Mouse (Mus musculus): ENCODE results near the gene Vmn1r83.

Vmn1r83 gene

DNA sequence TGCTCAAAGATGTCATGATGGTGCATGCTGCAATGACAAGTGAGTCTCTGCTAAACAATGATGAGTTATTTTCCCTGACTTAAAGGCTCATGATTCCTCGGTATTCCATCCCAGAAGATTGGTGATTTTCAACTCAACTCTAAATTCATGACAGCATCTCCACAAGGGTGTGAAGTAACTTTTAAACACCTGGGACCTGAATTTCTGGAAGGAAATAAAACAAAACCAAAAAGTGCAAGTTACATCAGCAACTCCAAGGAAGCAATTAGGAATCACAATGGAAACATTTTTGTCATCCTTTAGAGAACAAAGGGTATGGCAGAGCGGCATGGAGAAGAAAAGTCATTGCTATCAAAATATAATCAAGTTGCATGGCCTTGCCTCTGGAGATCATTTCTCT, at the start of gene Vmn1r83:
TSS of gene Vmn1r83 (minus strand) at position 101 of the 400 bp plus-strand sequence.
- no peak for DNase-seq

DNA sequence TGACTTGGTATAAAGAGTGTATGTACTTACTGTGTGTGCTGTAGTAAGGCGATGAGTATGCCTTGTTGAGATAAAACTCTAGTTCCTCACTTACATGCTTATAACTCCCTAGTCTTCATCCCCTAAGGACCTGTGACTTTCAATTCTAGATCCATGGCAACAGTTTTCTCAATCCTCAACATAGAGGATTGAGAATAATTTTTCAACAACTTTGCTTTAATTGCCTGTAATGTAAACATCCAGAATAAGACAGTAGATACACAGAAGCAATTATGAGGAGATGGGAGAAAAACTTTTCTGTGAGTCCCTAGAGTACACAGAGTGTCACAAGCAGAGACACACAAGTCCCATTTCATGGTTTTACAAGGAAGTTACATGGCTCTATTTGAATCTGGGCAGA, 39.9 kb upstream of the Vmn1r83 start, which contains the start of gene Vmn1r84:
TSS of gene Vmn1r84 (minus strand) at position 101 of the 400 bp plus-strand sequence.
- no peak for DNase-seq

DNA sequence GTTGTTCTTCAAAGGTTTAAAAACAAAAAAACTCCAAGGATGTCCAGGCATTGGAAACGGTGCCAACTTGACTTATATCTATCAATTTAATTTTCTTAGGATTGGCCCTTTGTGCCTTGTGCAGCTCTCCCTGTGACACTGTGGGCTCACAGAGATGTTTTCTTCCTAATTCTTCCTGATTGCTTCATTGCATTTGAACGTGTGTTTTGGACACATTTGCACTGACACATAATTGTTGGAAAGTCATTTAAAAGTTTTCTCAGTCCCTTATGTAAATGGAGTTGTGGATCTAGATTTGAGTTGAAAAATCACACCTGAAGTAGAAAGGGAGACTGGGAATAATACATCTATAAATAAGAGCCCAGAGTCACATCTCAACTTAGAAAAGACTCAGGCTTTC, 29.2 kb downstream of the Vmn1r83 start, which contains the start of gene Vmn1r82:
TSS of gene Vmn1r82 (plus strand) at position 301 of the 400 bp plus-strand sequence.
- DNase-seq, result no peak

Data from cerebellum, adult 18-20 months (tissue).